Mouse (Mus musculus): ENCODE data around the gene Gna12.
A peak's percentile ranks its signal among the peaks of the same experiment; 100 is the strongest.

GRCm38 (mm10) chr5:140783577-140783976 is 46.7 kb downstream of the Gna12 start:
- TF ChIP-seq POLR2A (IDR thresholded peaks at IDR 0.05; ENCODE audit: borderline replicate concordance, extremely low read depth, low read depth, low read length), result no peak
- TF ChIP-seq CTCF (IDR thresholded peaks at IDR 0.05; ENCODE audit: insufficient read depth, low read length), result 0 out of 2 replicates have a peak, but pooled peaks have one; percentile 23
